Mouse (Mus musculus) adipocyte (in vitro differentiated cells): ENCODE results near the gene Sox9.
A peak's percentile ranks its signal among the peaks of the same experiment; 100 is the strongest.

ENCODE experiments used
- DNase-seq: peaks from one replicate; pipeline ENCODE4 v3.0.0-alpha.2; 2016; ENCODE audit warnings: low spot score

The Sox9 gene

DNA sequence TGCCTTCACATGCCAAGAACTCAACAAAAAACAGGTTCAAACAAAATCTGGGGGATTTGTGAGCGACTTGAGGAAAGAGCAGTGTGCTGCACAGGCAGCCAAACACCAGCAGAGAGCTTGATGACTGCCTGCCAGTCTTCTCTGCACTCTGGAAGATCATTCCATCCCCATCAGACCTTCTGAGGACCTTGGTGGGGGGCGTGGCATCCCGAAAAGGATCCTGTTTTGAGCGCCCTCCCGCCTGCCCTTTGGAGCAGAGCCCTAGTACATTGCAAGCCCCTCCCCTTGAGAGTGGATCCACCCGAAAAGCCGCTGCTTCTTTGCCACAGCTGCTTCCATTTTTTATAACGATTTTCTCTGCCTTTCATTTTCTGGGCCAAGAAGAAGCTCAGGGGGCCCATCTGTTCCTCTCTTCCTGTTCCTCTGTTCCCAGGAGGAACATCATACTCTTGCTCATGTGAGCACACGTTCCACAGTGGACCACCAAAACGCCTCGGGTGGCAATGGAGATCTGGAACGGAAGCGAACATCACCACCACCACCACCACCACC is 16.9 kb downstream of the Sox9 start:
- DNase-seq: no peak

DNA sequence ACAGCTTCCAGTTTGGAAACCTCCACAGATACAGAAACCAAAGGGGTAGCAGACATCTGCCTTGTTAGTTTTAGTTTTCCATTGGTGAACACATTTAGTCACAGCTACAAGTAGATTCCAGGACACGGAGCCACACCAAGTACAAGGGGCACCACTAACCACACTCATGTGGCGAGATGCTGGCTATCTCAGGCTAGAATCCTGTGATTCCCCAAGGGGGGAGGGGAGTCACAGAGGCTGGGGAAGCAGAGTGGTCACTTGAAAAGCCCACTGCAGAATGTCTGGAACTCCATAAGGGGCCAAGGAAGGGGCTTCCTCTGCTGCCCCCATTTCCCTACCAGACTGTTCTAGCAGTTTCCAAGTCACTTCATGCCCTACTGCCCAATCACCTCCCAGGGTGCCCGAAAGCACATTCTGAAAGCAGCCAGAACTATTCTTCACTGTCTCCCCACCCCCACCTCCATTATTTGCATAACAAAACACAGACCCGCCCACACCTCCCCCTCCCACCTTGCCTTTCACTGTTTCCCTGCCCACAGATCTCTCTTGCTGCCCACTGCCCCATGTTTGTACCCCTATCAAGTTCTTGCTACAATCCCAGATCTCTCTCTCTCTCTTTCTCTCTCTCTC is 19.3 kb downstream of the Sox9 start:
- no peak for DNase-seq

DNA sequence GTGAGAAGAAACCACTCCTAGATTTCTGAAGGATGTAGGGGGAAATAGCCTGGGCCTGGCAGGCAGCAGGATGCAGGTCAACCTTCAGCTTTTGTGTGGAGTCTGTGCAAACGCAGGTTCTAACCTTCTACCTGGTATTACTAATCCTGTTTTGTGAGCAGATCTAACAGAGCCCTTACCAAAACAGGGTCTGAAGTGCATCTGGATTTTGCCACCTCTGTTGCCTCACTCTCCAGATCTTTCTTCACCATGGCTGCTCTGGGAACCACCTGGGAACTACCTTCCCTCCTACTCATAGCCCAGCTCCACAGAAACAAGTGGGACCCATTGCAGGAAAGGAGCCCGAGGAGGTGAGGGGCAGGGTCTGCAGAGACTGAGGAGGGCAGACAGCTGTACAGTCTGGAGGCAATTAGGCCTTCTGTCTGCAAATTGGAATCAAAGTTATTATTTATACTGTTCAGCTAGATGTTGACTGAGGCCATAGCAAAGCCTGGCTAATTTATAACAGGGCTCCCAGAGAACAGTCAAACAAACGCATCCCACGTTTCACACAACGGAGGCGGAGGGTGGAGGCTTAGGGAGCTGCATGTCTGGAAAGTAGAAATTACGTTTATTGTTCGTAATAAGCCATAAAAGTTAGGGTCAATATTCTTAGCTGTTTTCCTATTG is 25.9 kb downstream of the Sox9 start:
- DNase-seq: no peak

DNA sequence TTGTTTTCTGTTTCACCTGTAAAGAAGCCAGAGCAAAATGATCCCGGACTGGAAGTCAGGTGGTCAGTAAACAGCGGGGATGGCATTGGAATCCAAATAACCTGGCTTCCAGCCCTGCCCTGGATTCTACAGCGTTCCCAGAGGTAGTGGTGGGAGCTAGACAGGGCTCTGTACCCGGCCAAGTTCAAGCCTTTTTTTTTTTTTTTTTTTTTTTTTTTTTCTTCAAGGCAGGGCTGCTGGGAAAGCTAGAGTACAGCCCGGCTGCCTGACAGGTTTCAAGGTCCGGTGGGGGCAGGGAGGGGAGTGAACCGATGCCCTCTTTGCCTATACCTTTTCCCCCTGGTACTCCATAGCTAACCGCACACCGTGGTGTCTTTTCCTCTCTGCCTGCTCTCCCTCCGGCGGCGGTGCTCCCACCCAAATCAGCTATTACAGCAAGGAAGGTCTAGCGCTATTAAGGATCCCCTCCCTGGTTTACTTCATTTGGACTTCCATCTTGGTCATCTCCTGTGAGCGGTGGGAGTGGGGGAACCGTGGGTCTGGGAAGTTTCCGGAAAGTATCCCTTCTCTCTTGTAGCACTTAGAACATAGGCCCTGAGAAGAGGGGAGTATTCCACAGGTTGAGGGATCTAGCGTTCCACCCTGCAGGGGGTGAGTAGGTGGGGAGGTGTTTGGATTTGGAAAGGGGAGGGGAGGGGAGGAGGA is 28.6 kb downstream of the Sox9 start:
- DNase-seq: no peak

DNA sequence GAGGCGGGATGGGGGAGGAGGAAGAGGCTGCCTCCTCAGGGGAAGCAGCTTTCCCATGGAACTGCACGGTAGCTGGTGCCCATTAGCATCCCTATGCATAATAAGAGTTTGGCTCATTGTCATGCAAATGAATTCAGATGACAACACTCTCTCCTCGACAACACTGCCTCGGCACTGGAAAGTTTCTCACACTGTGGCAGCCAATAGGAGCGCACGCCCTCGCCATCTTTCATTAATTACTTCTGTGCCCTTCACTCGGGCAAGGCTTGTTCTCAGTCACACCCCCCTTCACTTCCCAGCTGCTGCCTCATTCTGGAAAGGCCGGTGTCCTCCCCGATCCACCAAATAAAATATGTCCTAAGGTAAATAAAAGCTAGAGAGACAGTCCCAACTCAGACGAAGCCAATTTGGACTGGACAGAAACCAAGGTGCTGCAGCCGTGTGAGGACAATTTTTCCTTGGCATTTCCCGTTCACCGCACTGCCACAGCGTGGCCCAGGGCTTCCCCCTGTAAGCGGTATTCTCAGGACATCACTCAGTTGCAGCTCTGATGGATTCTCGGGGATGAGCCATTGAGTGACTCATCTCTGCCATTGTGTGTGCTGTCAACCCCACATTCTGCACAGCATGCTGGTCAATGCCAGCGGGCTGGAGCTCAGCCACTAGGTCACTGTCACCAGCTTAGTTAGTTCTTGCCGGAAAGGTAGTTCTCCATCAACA is 29.3 kb downstream of the Sox9 start:
- DNase-seq: no peak

DNA sequence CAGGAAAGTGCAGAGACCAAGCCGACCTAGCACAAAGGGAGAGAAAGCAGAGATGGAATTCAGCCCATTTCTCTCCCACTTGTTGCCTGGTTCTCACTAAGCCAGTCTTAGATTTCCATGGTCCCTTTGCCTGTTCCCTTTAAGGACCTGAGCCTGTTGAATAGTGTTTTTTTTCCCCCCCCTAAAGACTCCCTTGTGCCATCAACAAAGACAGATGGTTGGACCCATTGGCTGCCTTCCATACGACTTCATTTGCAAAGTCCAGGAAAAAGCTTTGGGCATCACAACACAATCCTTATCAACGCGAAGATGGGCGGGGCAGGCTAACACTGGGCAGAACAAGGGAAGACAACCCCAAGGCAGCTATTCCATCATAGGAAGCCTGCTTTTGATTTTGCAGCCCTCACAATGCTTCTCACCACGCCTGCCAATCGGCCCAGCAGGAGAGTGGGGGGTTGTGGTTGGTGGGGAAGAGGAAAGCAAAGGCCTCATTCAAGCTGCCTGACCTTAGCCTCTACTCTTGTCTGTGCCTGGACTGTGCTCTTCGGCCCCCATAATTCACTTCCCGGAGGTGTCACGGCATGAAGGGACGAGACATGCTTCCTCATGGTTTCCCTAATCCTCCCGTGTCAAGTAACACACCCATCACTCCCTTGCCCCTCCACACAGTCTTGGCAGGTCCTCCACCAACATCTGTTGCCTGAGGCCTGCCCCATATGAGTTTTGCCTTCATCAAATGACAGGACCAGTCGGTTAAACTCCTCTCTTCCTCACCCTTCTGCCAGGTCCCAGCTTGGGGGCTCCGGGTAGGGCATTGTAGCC is 36.0 kb downstream of the Sox9 start:
- DNase-seq: no peak

DNA sequence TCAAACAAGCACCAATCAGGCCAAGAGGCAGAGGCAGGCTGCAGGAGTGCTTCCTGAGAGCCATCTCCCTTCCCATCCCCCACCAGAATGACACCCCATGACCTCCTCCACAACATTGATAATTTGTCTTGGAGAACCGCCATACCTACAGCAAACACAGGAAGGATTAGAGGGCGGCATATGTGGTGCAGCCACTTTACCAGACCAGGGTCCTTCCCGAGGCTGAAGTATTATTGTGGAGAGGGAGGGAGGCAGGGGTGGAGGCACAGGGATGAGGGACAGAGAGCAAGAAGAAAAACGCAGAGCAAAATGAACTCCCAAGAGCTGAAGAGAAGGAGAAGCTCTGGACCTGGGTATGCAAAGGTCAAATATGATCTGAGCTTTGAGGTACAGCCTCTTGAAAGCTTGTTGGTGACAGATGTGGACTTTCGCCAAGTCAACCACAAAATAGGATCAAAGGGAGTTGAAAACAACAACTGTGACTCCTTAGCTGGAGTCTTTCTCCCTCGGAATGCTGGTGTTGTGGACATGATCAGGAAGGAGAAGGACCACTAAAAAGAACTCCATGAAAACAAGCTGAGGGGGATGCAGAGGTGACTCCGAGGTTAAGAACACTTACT is 36.7 kb downstream of the Sox9 start:
- no peak for DNase-seq

DNA sequence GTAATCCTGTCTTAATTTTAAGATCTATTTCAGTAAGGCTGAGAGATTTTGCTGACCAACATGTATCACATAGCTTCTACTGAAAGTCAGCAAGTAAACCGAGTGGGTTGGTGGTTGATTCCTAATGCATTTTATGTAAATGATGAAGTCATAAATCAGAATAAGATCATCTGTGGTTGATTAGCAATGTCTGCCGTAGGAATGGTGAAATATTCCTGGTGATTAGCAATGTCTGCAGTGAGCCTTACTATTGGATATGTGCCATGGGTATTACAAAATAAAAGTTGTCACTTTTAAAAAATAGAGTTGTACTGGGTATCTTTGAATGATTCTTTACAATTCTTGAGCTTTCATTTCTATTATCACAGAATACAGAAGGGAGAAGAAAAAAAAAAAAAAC is 39.5 kb downstream of the Sox9 start:
- peak; percentile 58 for DNase-seq

DNA sequence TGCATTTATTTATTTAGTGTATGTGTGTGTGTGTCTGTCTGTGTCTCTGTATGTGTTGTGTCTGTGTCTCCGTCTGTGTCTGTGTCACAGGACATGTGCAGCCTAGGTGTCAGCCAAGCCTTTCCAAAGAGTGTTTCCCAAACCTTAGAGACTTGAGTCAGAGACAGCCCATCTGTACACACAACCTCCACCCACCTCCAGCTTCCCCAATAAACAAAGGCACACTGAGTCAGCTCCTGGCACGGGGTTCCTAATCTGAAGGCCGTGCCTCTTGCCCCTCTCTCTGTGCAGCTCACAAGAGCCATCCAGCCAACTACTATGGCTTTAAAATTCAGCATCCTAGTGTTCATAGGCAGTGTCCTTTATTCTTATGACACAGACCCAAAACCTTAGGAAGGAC is 42.1 kb downstream of the Sox9 start:
- DNase-seq: no peak

DNA sequence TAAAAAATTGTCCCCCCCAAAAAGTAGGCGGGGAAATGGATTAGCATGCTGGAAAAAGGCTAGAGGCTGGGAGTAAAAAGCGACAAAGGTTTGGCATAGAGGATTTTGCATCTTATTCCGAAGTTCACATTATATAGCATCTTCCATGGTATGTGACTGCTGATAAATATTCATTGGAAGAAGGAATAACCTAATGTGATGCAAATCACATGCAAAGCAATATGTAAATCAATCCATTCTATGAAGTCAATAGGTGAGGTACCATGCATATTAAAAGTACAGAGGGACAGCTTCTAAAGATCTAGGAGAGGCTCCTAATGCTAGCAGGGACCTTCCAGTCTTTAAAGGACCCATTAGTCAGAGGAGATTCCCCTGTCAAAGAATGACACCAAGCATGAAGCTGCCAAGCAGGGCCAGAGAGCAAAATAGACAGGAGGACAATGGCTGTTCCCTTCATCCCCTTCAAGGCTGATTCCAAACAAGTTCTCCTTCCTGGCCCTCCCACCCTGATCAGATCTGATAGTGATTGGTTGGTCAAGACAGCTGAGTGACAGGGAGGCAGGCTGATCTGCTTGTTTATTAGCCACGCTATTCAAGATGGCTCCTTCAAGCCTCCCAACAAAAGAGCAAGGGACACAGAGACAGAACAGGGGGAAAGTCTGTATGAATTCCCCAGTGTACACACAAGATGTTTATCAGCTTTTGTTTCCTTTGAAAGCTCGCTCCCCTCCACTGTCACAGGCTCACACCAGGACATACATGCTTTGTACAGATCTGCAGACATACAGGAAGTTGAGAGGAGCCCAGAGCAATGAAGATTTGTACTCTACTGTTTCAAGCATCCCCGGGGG is 44.4 kb downstream of the Sox9 start:
- no peak for DNase-seq

DNA sequence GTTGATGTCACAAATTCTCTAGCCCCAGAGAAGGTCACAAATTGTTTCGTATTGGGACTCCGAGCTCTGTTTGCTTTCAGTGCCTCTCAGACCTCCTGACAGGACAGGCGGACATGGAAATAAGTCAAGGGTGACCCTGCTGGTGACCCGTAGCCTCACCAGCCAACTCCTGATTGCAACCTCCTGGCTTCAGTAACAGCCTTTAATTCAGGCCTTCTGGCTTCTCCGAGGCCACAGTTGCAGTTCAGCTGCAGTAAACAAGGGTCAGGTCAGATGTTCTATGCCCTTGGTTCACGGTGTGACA is 45.0 kb downstream of the Sox9 start:
- peak; percentile 54 for DNase-seq

DNA sequence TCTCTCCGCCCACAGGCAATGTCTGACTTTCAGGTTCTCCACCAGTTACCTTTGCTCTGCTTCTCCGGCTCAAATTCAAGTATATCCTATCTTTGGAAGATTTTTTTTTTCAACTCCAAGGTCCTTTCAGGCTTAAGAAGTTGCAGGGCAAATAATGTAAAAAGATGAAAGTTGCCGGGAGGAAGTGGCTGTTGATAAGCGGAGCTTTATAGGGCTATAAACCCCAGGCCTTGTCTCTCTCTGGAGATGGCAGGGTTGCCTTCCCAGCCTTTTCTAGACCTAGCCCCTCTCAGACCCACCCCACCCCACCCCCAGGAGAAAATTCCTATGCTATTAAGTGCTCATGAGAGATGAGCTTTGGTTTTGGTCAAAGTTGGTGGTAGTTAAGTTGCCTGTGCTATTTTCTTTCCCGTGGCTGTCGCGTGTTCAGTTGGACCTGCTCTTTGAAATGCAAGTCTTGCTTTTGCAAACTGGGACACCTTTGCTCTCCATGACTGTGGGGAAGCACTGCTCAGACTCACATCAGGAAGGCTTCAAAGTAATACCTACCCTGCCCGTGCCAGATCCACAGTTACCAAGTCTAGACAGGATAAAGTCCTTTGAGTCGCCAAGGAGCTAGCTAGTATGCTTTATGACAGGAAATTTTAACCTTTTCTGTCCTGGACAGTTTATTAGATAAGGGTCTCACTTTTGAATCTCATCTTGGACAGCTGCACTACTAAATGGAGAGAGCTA is 46.7 kb downstream of the Sox9 start:
- no peak for DNase-seq

DNA sequence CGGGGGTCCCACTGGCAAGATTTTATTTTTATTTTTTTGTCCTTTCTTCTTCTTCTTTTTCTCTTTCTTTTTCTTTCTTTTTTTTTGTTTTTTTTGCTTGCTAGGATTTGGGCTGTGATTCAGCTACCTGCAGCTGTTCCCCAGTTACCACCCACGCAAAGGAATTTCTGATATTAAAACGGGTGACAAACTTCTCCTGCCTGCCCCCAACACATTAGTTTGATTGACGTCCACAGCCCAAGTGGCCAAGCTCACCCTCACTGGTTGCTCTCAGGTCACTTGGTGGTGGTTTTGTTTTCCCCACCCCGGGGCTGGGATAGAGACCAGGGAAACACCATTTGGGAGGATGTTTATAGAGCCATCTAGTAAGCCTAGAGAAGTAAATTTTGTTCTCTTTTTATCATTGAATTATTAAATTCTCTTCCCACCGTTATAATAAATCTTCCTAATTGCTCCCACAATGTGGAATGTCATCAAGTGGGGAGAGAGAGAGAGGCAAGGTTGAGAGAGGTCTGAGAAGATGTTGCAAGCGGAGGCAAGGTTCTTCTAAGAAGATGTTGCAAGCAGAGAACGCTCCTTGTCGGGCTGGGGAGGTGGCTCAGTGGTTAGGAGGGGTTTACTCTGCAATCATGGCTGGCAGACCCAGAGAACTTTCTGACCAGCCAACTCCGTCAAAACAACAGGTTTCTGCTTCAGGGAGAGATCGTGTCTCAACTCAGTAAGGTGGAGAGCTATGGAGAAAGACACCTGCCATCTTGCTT is 52.4 kb downstream of the Sox9 start:
- peak; percentile 29 for DNase-seq

DNA sequence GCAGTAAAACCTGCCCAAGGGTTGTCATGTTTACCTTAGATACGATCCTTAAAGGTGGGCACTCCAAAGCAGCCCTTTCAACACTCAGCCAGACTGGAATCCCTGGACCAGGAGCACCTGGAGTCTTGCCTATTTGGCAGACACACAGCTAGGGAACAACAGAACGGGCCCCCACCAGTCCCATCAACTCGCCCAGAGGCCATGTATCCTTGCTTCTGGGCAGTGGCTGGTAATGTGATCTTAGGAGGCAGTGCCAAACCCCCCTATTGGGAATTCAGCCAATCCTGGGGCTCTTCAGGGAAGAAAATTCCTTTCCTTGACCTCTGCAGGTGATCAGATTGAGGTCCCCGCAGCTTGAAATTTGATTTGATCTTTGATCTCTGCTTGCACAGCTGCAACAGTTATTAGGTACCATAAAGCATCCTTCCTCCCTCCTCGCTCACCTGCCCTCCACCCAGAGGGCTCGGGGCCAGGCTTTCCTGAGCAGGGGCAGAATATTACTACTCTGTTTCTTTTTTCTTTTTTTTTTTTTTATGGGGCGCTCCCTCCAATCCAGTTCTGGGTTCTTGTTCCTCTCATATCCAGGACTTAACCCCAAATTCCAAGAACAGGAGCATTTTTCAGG is 53.6 kb downstream of the Sox9 start:
- DNase-seq: no peak
